Mouse (Mus musculus): ENCODE measurements around the gene Clic4.
"Not testable (repeated sequence)": the region's sequence is repeated elsewhere in the genome, so short reads cannot be mapped to it uniquely, and the experiment has no call there.

The Clic4 gene

DNA sequence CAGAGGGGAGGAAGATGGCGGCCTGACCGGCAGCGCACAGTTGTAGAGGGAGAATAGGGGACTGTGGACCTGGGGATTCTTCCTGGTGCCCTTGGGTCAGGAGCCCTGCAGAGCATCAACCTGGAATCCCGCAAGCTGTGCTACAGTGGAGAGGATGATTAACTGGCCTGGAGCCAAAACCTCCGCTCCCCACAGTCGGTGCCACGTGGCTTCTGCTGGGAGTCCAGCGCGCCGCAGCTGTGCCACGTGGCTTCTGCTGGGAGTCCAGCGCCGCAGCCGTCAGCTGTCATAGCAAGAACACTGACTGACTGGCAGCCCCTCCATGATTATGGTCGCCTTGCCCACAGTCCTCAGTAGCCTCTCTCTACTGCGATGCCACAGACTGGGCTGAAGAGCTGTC is 70.8 kb downstream of the Clic4 start:
- no peak for ATAC-seq (ENCODE audit: insufficient number of reproducible peaks, low FRiP score, low TSS enrichment)

DNA sequence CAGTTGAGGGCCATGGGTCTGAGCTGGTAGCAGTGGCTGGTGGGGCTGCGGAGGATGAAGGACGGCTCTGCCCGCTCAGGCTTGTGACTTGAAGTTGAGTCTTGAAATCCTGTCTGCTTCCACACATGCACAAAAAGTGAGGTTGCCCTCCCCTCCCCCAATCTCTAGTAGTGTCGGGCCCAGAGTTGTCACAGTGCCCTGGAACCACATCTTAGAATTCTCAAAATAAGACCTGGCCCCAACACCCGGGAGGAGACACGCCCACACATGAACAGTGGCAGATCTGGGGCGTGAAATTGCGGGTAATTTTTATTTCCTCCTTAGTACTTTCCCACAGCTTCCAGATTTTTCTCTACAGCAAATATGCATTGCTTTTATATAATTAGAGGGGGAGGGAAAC is 74.8 kb downstream of the Clic4 start:
- no peak for ATAC-seq (ENCODE audit: insufficient number of reproducible peaks, low FRiP score, low TSS enrichment)

DNA sequence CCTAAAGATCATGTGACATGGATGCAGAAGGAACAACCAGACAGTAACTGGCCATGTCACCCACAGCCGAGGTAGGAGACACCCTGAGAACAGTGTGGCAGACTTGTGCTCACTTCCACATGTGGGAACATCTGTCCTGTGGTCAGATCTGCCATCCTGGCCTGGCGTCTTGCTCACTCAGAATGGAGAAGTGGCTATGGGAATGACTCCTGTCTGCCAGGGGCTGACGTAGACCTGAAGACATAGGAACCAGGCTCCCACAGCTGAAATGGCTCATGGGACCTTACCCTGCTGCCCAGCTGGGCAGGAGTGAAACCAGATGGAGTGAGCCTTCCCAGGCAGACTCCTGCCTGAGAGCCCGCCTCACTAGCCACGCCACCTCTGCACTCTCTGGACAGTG is 79.8 kb downstream of the Clic4 start:
- no peak for ATAC-seq (ENCODE audit: insufficient number of reproducible peaks, low FRiP score, low TSS enrichment)

DNA sequence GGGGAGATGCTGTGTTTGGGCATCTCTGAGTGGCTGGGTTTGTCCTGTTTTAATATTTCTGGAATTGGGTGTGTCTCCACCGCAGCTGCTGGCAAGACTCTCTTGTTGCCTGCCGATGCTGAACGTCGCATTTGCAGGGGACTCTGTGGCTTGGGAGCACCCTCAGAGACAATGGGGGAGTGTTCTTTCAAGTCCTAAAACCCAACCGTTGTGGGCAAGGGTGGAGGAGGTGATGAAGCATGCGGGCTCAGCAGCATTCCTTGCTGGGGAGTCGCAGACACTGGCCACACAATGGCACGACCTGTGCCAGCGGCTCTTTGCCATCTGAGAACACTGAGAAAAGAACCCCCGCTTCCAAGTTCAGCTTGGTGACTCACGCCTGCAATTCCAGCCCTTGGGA is 81.0 kb downstream of the Clic4 start:
- no peak for ATAC-seq (ENCODE audit: insufficient number of reproducible peaks, low FRiP score, low TSS enrichment)

DNA sequence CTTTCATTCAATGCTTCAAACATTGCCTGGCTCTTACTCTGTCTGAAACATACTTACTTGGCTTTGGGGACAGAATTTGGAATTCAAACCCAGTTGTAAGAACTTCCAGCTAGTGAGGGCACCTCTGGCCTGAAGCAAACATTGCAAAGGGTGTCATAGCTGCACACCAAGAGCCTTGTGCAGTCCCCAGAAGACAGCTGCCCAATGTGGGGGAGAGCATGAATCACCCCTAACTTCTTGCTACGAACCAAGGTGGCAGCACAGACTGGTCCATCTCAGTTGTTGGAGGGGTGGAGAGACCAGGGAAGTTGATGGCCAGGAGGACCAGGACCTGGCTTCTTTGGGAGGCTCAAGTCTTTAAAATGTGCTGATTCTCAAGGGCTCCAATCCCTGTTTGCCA is 81.4 kb downstream of the Clic4 start:
- ATAC-seq (ENCODE audit: insufficient number of reproducible peaks, low FRiP score, low TSS enrichment) = no peak

DNA sequence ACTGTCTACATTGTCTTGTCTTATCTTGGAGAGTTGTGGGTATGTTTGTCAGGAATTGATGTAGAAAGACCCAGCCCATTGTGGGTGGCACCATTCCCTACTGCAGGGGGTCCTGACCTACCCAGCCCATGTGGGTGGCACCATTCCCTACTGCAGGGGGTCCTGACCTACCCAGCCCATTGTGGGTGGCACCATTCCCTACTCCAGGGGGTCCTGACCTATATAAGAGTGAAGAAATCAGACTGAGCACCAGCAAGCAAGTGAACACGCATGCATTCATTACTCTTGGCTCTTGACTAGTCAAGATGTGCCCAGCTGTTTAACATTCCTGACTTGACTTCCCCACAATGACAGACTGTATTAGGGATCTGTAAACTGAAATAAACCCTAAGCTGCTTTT is 82.2 kb downstream of the Clic4 start:
- ATAC-seq (ENCODE audit: insufficient number of reproducible peaks, low FRiP score, low TSS enrichment) = no peak

DNA sequence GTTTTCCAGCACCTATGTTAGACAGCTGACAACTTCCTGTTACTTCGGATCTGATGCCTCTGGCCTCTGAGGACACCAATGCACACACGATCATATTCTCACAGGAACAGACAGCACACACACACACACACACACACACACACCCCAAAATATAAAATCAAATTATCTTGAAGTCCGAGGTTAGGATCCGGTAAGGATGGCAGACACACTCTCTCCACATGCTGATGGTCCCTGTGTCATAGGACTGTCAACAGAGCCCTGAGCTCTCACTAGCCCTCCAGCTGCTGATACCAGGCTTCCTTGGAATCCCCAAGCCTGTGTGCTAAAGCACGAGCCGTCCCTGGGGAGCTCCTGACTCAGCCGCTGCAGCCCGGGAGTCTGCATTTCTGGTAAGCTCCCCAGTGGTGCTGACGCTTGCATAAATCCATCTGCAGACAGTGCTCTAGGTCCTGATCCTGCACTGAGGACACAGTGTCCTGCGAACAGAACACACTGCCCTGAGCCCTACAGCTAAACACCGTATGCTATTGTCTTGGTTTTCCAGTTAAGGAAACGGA is 83.1 kb downstream of the Clic4 start:
- ATAC-seq (ENCODE audit: insufficient number of reproducible peaks, low FRiP score, low TSS enrichment) = no peak

DNA sequence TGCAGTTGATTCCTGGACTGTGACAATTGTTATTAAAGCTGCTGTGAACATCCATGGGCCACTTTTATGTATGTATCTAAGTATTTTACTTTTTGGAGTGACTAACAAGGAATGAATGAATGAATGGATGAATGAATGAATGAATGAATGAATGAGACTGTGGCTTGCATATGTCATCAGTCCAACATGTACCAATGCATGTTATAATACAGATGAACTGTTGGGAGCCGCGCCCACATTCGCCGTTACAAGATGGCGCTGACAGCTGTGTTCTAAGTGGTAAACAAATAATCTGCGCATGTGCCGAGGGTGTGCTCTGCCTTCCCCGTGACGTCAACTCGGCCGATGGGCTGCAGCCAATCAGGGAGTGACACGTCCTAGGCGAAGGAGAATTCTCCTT is 88.3 kb downstream of the Clic4 start:
- not testable (repeated sequence) for ATAC-seq (ENCODE audit: insufficient number of reproducible peaks, low FRiP score, low TSS enrichment)

DNA sequence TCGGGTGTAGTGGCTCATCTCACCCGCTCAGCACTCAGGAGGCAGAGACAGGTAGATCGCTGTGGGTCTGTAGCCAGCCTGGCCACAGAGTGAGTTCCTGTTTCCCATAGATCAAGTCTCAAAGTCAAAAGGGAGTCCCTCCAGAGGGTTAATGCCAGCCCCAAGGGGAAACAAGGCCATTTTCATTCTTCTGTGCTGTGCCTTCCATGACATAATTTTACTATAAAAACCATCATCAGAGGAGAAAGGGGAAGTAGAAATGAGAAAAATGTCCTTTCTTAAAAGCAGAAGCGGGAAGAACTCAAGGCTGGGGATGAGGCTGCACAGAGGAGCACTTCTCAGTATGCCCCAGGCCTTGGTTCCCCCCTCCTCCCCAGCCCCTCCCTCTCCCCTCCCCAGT is 90.8 kb downstream of the Clic4 start:
- ATAC-seq (ENCODE audit: insufficient number of reproducible peaks, low FRiP score, low TSS enrichment) = no peak

DNA sequence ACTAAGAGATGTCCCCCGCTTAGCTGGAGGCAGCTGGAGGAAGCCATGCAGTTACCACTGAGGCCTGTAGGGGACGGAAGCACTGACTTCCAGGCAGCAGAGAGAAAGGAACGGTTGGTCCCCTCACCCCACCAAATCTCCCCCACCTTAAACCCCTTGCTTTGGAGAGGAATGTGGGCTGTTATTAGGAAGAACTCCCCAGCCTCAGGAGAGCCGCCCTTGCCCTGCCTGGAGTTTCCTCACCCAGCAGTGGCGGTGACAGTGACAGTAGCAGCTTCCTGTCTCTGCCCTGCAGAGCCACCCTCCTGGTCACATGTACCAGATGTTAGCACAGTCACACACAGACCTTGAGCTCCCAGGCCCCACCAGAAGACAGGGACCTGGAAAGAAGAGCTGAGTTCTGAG is 93.5 kb downstream of the Clic4 start:
- no peak for ATAC-seq (ENCODE audit: insufficient number of reproducible peaks, low FRiP score, low TSS enrichment)

DNA sequence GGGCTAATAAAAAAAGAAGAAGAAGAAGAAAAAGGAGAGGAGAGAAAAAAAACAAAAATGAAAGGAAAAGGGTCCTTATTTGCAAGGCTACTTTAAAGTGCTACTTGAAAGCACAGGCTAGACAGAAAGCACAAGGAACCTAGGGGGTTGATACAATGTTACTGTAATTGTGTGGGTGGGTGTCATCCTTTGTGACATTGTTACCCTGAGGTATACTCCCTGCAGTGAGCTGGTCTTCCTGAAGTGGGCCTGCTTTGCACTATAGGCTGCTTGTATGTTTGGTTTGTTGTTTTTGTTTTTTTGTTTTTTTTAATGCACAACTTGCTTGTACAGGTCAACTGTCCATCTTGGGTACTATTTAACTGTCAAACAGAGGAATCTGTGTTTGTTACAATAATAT is 95.0 kb downstream of the Clic4 start:
- ATAC-seq (ENCODE audit: insufficient number of reproducible peaks, low FRiP score, low TSS enrichment) = no peak

DNA sequence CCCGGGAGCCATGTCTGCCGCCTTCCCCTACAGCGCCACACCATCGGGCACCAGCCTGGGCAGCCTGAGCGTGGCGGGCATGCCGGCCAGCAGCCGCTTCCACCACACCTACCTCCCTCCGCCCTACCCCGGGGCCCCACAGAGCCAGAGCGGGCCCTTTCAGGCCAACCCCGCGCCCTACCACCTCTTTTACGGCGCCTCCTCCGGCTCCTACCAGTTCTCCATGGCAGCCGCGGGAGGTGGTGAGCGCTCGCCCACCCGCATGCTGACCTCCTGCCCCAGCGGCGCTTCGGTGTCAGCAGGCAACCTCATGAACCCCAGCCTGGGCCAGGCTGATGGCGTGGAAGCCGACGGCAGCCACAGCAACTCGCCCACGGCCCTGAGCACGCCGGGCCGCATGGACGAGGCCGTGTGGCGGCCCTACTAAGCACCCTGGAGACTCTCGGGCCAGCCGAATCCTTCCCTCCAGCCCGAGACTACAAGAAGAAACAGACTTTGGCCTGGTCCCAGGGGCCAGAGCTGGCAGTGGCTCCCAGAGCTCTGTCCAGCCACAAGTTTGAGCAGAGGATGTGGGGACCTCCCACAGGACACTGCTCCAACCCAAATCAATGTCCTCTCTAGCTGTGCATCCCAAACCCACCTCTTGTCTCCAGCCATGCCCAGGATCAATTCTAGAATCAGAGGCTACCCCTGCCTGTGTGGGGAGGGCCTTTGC is 97.1 kb downstream of the Clic4 start:
- no peak for ATAC-seq (ENCODE audit: insufficient number of reproducible peaks, low FRiP score, low TSS enrichment)

DNA sequence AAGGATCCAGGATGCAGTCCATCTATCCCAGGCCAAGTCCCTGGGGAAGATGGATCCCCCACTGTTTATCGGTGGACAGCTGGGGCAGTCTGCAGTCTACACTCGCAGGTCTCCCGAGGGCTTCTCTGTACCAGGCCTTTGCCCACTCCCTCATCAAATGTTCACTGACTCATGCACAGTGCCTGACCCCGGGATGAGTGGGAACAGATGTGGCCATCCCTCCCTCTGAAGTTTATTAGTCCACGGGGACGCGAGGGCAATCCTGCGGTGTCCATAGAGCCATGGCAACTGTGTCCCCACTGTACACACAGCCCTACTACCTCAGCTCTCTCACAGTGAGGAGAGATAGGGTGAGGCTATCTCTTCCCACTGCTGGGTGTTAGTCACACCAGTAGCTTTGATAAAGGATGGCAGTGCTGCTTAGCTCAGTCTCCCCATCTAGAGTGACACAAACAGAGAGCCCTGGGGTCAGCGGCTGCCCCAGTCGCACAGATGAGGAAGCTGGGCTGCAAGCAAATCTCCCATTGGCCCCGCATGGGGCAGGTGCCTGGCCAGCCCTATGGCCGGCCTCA is 101.2 kb downstream of the Clic4 start:
- ATAC-seq (ENCODE audit: insufficient number of reproducible peaks, low FRiP score, low TSS enrichment) = no peak

DNA sequence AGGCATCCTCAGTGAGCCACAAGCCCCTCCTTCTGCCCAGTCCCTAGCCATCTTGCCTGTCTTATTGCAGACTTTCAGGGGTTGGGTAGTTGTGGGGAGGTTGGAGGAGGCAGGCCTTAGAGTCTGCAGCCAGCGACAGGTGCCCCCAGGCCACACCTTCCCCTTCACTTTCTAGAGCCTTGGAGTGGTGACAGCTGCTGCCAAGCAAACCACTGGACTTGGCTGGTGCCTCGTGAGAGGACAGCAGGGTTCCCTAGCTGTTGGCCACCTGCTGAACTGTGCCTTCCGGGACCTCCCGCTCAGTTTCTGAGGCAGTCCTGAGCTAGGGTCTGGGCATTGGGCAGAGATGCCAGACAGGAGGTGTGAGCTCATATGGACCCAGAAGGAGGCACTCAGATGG is 103.1 kb downstream of the Clic4 start:
- ATAC-seq (ENCODE audit: insufficient number of reproducible peaks, low FRiP score, low TSS enrichment) = no peak

DNA sequence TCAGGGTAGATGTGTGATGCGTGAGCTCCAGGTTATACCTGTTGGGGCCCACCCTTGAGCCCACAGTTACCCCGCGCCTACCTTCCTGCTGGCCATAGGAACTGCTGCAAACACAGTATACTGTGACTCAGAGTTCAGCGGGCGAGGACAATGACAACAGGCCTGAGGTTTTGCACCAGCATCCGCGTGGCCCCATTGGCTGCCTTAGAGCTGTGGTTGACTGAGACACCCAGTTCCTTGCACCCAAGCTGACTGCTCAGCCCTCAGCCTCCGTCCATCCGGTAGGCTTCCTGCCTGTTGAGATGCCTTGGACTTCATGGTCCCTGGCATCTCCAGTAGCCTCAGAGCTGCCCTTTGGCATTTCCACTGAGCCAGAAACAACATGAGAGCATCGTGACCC is 103.5 kb downstream of the Clic4 start:
- ATAC-seq (ENCODE audit: insufficient number of reproducible peaks, low FRiP score, low TSS enrichment) = no peak

DNA sequence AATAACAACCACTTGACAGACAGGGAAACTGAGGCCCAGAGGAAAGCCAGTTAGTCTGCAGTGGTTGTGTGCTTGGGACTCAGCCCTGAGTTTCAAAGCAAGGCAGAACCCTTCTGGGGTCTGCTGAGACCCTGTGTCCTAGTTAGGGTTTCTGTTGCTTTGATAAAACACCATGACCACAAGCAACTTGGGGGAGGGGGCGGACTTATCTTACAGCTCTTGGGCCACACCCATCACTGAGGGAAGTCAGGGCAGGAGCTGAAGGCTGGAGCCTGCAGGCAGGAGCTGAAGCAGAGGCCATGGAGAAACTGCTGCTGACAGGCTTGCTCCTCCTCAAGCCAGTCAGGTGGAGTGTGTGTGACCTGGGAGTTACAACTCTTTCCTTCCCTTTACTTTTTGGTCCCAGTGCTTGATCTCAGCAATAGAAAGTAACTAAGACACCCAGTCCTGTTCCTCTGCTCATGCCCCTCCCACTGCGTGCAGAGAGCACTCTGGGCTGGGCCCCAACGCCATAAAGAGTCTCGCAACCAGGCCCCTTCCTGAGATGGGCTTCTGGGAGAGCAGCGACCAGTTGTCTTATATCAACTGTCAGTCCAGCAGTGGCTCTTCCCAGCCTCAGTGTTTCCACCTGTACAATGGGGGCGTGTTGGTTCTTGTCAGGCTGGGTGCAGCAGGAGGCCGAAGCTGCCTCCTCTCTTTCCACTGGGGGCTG is 104.6 kb downstream of the Clic4 start:
- no peak for ATAC-seq (ENCODE audit: insufficient number of reproducible peaks, low FRiP score, low TSS enrichment)

DNA sequence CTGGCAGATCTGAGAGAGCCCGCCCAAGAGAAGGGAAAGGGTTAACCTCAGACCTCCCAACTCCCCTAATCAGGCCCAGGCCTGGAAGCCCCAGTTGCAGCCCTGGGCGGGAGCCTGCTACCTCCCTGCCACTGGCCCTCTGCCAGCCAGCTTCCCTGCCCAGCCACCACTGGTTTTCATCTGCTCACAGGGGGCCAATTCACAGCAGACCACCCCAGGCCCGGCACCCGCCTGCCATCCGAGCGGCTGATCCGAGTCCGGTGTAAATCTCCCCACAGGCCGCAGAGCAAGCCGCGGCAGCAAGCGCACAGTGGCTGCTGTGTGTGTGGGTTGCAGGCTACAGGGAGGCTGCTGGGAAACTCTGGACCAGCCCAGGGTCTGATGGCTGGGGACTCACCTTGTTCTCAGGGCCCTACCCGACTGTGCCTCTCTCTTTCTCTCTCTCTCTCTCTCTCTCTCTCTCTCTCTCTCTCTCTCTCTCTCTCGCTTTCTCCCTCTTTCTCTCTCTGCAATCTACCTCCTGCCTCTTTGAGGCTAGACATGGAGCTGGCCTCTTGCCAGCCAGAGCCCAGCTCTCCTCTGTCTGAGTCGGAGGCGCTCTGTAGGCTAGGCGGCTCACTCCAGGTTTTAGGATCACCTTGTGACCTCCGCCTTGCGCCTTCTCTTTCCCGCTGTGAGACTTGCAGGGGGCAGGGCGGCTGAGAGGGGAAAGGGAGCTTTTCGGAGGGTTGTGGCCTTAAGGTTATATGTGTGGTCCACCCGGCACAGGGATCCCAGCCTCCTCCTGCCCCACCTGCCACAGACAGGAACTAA is 106.0 kb downstream of the Clic4 start:
- ATAC-seq (ENCODE audit: insufficient number of reproducible peaks, low FRiP score, low TSS enrichment) = no peak

DNA sequence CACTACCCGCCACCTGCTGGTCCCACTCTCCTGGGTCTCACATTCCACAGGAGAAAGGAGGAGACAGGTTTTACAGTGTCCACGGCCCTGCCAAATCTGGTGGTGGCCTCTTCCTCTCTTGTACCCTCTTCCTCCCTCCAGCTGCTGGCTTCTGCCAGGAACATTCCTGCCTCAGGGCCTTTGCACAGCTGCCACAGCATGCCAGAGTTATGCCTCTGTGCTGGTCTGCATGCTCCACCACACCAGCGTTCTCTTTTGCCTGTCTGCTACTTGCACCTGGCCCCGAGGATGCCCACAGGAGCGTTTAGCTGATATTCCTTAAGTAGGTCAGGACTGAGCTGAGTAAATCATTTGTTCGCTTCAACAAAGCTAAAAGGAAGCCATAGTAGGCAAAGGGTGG is 106.9 kb downstream of the Clic4 start:
- ATAC-seq (ENCODE audit: insufficient number of reproducible peaks, low FRiP score, low TSS enrichment) = no peak

All from cerebellum, adult (tissue).